Mouse (Mus musculus) heart, postnatal 36 days (tissue): ENCODE data around the gene Agpat2. TPM values are rescaled to one million over a fixed set of nuclear protein-coding genes. Genes with fewer than 3 reads are reported as not detected.

Experiments
- DNase-seq, 2 experiments: peaks; one replicate each; pipeline ENCODE4 v3.0.0; 2021 to 2022
- intact Hi-C: fragments of 180-260 bp; cut with DNase I; formaldehyde crosslinking; loops from one replicate; pipeline ENCODE4 v1.15.1; 2025
- total RNA-seq, 2 experiments: library from RNA; stranded (reverse); gene quantifications; 2 replicates each; pipeline ENCODE4 v1.2.3; 2021

Gene Agpat2
- total RNA-seq, 2 experiments from 2014 or later: 69.1 to 71.6 TPM

GRCm38 (mm10) chr2:26599965-26600364 is 4.3 kb downstream of the Agpat2 start:
- DNase-seq: no peak
- intact Hi-C loops: no loop called here

GRCm38 (mm10) chr2:26598462-26598861 is 5.8 kb downstream of the Agpat2 start:
- no peak for DNase-seq
- intact Hi-C loops: no loop called here

- DNase-seq: no peak
- intact Hi-C loops: no loop called here
Observed at GRCm38 (mm10) chr2:26597810-26598209, 6.4 kb downstream of the Agpat2 start.

- no peak for DNase-seq
- intact Hi-C loops: no loop called here
Observed at GRCm38 (mm10) chr2:26596898-26597297, 7.3 kb downstream of the Agpat2 start.

GRCm38 (mm10) chr2:26595725-26596435 is 8.3 kb downstream of the Agpat2 start:
- DNase-seq: no peak
- intact Hi-C loops: no loop called here

DNA sequence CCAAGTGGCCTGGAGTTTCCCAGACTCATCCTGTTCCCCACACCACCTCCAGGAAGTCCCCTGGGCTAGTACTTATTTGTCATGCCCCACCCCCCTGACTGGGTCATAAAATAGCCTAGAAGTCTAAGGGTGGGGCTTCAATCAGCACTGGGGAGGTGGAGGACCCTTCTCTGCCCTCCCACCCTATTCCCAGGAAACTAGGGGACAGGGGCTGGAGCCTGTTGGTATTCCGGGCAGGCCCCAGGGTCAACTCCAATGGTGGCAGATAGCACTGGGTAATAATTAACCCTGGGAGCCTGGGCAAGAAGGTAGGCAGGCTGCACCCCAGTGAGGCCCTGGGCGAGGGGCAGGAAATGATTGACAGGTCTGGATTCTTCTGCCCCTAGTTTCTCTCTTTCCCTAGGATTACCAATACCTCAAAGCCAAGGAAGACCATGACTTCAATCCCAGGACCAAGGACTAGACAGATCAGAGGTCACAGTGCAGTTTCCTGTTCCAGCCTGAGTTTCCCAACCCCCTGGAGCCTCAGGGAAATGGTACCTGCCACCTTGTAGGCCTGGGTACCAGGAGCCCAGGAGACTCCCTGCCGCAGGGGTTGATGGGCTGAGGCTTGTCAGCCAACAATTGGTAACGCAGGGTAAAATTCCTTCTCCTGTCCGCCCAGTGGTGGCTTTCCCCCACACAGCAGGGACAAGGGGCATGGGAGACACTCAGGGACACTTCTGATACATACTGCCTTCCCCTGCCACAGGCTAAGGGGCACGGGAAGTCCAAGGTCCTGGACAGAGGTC is 9.1 kb downstream of the Agpat2 start:
- no peak for DNase-seq
- intact Hi-C loops: no loop called here

DNA sequence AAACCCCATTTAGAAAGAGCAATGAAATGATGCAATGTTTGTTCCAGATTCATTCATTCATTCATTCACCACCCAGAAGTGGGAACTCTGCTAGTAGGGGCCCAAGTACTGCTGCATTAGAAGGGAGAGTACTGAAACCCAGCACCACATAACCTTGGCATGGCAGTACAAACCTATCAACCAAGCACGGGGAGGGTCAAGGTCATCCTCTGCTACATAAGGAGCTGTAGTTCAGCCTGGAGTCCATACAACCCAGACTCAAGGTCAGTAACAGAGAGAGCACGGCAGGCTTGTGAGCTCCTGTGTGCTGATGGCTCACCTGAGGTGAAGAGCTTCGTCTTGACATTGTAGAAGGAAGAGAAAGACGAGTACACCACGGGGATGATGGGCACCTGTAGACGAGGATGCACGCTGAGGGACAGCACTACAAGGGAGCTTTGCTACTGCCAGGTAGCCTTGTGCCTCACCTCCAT is 9.7 kb downstream of the Agpat2 start:
- no peak for DNase-seq
- intact Hi-C loops: no loop called here

DNA sequence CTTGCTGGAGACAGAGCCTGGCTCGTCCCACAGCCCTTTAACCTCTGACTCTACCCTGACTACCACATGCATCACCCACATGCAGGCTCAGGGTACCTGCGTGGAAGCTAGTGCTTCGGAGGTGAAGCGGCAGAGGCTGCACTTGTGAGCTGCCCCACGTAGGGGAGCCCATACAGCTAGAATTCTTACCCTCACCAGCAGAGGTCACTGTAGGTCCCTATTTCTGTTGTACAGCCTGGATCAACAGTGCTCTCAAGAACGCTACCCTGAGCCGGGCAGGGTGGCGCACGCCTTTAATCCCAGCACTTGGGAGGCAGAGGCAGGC is 10.2 kb downstream of the Agpat2 start:
- intact Hi-C loops: no loop called here
- DNase-seq: peak in 1 of 2 experiments; percentile 68

- DNase-seq: no peak
- intact Hi-C loops: no loop called here
Observed at GRCm38 (mm10) chr2:26593211-26594021, 10.8 kb downstream of the Agpat2 start.

GRCm38 (mm10) chr2:26591416-26591815 is 12.8 kb downstream of the Agpat2 start:
- intact Hi-C loops: no loop called here
- DNase-seq: no peak

DNA sequence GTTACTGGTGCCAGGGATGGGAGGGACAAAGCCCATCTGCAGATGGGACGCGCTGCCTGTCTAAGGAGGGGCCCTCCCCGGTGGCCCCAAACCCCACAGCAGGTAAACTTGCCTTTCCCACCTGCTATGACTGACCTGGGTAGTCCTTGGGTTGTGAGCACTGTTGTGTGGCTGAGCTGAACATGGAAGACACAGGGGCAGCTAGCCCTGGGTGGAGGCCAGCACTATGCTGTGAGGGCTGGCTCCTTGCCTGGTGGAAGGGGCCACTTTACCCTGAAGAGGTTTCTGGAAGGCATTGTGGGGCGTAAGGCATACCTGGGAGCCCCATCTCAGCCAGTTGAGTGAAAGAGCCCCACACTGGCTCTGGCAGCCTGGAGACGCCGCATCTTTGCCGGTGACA is 13.3 kb downstream of the Agpat2 start:
- peak in 1 of 2 experiments; percentile 26 for DNase-seq

GRCm38 (mm10) chr2:26590282-26590681 is 13.9 kb downstream of the Agpat2 start:
- DNase-seq: no peak
- intact Hi-C loops: no loop called here

More for the DNA sequence above, 13.3 kb downstream of the Agpat2 start:
- intact Hi-C loops: no loop called here

DNA sequence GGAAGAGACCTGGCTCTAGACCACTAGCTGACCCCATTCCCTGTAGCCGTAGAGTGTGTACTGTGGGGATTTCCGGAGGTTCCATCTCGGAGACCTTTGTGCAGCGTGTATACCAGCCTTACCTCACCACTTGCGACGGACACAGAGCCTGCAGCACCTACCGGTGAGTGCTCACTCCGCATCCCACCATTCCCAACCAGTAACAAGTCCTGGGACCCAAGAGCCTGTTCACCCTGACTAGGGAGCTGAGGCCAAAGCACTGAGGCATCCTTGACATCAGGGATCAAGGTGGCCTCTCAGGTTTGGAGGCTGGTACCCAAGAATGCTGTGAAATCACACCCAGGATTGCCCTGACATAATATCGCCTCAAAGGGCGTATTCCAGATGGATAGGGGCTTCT is 14.9 kb downstream of the Agpat2 start:
- DNase-seq: no peak
- intact Hi-C loops: no loop called here

- intact Hi-C loops: no loop called here
- no peak for DNase-seq
Observed at GRCm38 (mm10) chr2:26588573-26588972, 15.6 kb downstream of the Agpat2 start.

- DNase-seq: no peak
- intact Hi-C loops: loop anchor here (1.0 kb wide), 1 partner anchor 16 kb away; no protein-coding TSS in a partner anchor
Observed at GRCm38 (mm10) chr2:26587044-26587405, 17.2 kb downstream of the Agpat2 start.

- DNase-seq: peak; percentile 76 to 78
- intact Hi-C loops: loop anchor here (1.0 kb wide), 1 partner anchor 15 kb away; no protein-coding TSS in a partner anchor
Observed at GRCm38 (mm10) chr2:26586294-26587043, 17.7 kb downstream of the Agpat2 start, which contains the start of gene Gm20532. TSS of gene Gm20532 (plus strand) at chr2:26586639.

- DNase-seq: peak in 1 of 2 experiments; percentile 41
- intact Hi-C loops: no loop called here
Observed at GRCm38 (mm10) chr2:26585713-26586112, 18.5 kb downstream of the Agpat2 start.

DNA sequence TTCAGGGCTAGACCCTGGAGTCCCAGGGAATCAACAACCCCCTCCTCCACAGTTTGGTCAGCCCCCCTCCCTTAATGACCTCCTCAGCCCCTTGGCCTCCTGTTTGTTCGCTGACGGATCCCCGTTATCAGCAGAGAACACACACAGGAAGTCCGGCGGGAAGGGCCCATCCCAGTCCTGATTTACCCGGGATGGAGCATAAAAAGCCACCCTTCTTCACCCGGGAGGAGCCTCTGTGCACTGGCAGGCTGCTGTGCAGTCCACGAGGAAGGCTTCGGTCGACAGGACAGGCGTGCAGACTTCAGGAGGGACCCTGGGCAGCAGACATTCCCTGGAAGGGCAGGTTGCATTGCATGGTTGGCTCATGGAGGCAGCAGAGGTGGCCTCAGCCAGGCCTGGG is 20.6 kb downstream of the Agpat2 start:
- DNase-seq: peak; percentile 80 to 83
- intact Hi-C loops: loop anchor here (1.0 kb wide), 1 partner anchor 11 kb away; no protein-coding TSS in a partner anchor

DNA sequence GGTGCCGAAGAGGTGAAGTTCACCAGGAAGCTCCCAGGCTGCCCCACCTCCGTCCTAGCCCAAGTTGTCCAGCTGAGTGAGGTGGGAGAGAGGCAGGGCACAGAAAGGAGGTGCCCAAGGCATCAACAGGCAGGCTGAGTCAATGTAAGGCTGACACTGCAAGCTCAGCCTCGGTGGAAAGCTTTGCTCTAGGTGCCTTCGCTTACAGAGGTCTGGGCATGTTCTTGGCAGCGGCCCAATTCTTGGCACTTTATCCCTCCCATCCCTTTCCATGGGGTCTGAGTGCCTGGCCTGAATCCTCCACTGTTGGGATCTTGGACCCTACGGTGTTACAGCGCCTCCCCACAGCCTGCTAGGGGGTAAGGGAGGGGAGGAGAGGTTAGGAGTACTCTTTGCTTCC is 21.5 kb downstream of the Agpat2 start:
- intact Hi-C loops: loop anchor here (1.0 kb wide), 1 partner anchor 10 kb away; no protein-coding TSS in a partner anchor
- DNase-seq: peak; percentile 17 to 35

DNA sequence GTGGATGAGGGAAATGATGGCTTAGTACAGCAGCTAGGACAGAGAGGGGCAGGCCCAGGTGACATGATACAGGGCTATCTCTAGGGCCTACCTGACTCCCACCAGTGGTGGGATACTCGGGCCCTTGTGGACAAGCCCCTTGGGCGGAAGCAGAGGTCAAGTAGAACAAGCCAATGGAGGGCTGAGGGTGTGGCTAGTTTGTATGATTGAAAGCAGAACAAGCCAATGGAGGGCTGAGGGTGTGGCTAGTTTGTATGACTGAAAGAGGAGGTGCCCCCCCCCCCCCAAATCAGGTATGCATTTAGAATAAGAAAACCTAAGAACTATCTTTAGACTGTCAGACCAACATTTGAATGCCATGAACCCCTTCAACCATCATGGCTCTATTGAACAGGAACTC is 22.0 kb downstream of the Agpat2 start:
- intact Hi-C loops: no loop called here
- peak in 1 of 2 experiments; percentile 44 for DNase-seq
